Mouse (Mus musculus) layer of hippocampus, postnatal 36 days (tissue): ENCODE measurements around the gene Igsf11. TPM values are rescaled to one million over a fixed set of nuclear protein-coding genes. Genes with fewer than 3 reads are reported as not detected.

ENCODE experiments used
- total RNA-seq, 2 experiments: library from RNA; stranded (reverse); gene quantifications; 2 replicates each; pipeline ENCODE4 v1.2.3; 2021

The Igsf11 gene
- total RNA-seq, 2 experiments from 2014 or later = 43.9 to 46.8 TPM

Other genes with a start within 250 kb of the Igsf11 start
- 10 to 100 TPM; 16.7 to 20.1 TPM for gene Arhgap31, start 179.4 kb upstream of the Igsf11 start, total RNA-seq
- 10 to 100 TPM; 29.8 to 38.8 TPM for gene B4galt4, start 150.4 kb upstream of the Igsf11 start, total RNA-seq
- 1 to 10 TPM; 1.4 to 1.5 TPM for gene Upk1b, start 92.3 kb upstream of the Igsf11 start, total RNA-seq
- gene 4930435E12Rik, start 63.9 kb upstream of the Igsf11 start, total RNA-seq = not detected